Mouse (Mus musculus) left cerebral cortex, postnatal 4 days (tissue): ENCODE measurements at regions not wholly inside any gene's neighbourhood (a gene's known extent, or its start where the extent isn't known, plus 50 kb on each side); places are given as distances from the start of the nearest gene placed in this dataset.

Experiments used
- DNase-seq: peaks from one replicate; pipeline ENCODE4 v3.0.0-alpha.2; 2022
- intact Hi-C: fragments of 180-260 bp; cut with DNase I; formaldehyde crosslinking; loops from one replicate; pipeline ENCODE4 v1.15.1; 2025

GRCm38 (mm10) chr14:89405011-89405712, 934.0 kb upstream of the Pcdh20 start:
- DNase-seq = no peak
- intact Hi-C loops = no loop called here

GRCm38 (mm10) chr14:89402568-89403339, 931.6 kb upstream of the Pcdh20 start:
- no peak for DNase-seq
- intact Hi-C loops = no loop called here

GRCm38 (mm10) chr14:89357050-89357749, 886.0 kb upstream of the Pcdh20 start:
- intact Hi-C loops = no loop called here
- peak; percentile 6 for DNase-seq

GRCm38 (mm10) chr14:89347972-89348371, 876.8 kb upstream of the Pcdh20 start:
- DNase-seq = peak; percentile 29
- intact Hi-C loops = no loop called here

- intact Hi-C loops = no loop called here
Measured at GRCm38 (mm10) chr14:89325116-89325515, 853.9 kb upstream of the Pcdh20 start.

GRCm38 (mm10) chr14:89308506-89308905, 837.3 kb upstream of the Pcdh20 start:
- no peak for DNase-seq
- intact Hi-C loops = no loop called here

More at GRCm38 (mm10) chr14:89325116-89325515, 853.9 kb upstream of the Pcdh20 start:
- DNase-seq = no peak
